Mouse (Mus musculus): ENCODE data around the gene Dnmt3b. TPM values are rescaled to one million over a fixed set of nuclear protein-coding genes. Genes with fewer than 3 reads are reported as not detected.
"Not testable (repeated sequence)": the region's sequence is repeated elsewhere in the genome, so short reads cannot be mapped to it uniquely, and the experiment has no call there.

The Dnmt3b gene
- polyA plus RNA-seq, 3 experiments from 2014 or later: 1.5 to 4.8 (median 3.7) TPM

GRCm38 (mm10) chr2:153713227-153713626 is 64.0 kb downstream of the Dnmt3b start:
- no peak for ATAC-seq

GRCm38 (mm10) chr2:153717861-153718260 is 68.6 kb downstream of the Dnmt3b start:
- ATAC-seq: not testable (repeated sequence)

GRCm38 (mm10) chr2:153723098-153723497 is 73.8 kb downstream of the Dnmt3b start:
- ATAC-seq: no peak

GRCm38 (mm10) chr2:153724424-153724823 is 75.2 kb downstream of the Dnmt3b start:
- ATAC-seq: no peak

- no peak for ATAC-seq
Observed at GRCm38 (mm10) chr2:153724871-153725270, 75.6 kb downstream of the Dnmt3b start.

- ATAC-seq: no peak
Observed at GRCm38 (mm10) chr2:153725291-153725690, 76.0 kb downstream of the Dnmt3b start.

GRCm38 (mm10) chr2:153734033-153734432 is 84.8 kb downstream of the Dnmt3b start:
- ATAC-seq: peak; percentile 64

Other genes starting within 250 kb of the Dnmt3b start
- not detected for gene 4930404H24Rik, start 156.7 kb upstream of the Dnmt3b start, polyA plus RNA-seq (2017; shearing (Covaris generic))
- gene Nol4l, start 119.5 kb upstream of the Dnmt3b start, polyA plus RNA-seq (2017; shearing (Covaris generic)): 1 to 10 TPM; 2.4 to 3.9 (median 2.4) TPM
- 100 to 1,000 TPM; 102 to 138 (median 121) TPM for gene Commd7, start 16.7 kb upstream of the Dnmt3b start, polyA plus RNA-seq (2017; shearing (Covaris generic))
- not detected for gene Dnmt3c, start 47.2 kb downstream of the Dnmt3b start, polyA plus RNA-seq (2017; shearing (Covaris generic))
- gene Mapre1, start 91.8 kb downstream of the Dnmt3b start, polyA plus RNA-seq (2017; shearing (Covaris generic)): 100 to 1,000 TPM; 267 to 340 (median 269) TPM
- under 1 TPM in 2 of 3 experiments, not detected in 1; 0.21 to 0.38 TPM for gene Efcab8, start 130.5 kb downstream of the Dnmt3b start, polyA plus RNA-seq (2017; shearing (Covaris generic))
- gene Sun5, start 221.6 kb downstream of the Dnmt3b start, polyA plus RNA-seq (2017; shearing (Covaris generic)): not detected
- not detected for gene Bpifb2, start 225.6 kb downstream of the Dnmt3b start, polyA plus RNA-seq (2017; shearing (Covaris generic))

All from inflammation-experienced regulatory T-cells, adult 6 months (primary cell).